Mouse (Mus musculus): ENCODE data around the gene Fgfr4.
"Not testable (repeated sequence)": the region's sequence is repeated elsewhere in the genome, so short reads cannot be mapped to it uniquely, and the experiment has no call there.

Fgfr4 gene

GRCm38 (mm10) chr13:55172336-55172770 lies 19.9 kb downstream of the Fgfr4 start:
- DNase-seq (ENCODE audit: low read depth): no peak

GRCm38 (mm10) chr13:55174347-55174746 lies 21.9 kb downstream of the Fgfr4 start:
- no peak for DNase-seq (ENCODE audit: low read depth)

- DNase-seq (ENCODE audit: low read depth): no peak
These were observed 23.8 kb downstream of the Fgfr4 start for GRCm38 (mm10) chr13:55176265-55176664.

DNA sequence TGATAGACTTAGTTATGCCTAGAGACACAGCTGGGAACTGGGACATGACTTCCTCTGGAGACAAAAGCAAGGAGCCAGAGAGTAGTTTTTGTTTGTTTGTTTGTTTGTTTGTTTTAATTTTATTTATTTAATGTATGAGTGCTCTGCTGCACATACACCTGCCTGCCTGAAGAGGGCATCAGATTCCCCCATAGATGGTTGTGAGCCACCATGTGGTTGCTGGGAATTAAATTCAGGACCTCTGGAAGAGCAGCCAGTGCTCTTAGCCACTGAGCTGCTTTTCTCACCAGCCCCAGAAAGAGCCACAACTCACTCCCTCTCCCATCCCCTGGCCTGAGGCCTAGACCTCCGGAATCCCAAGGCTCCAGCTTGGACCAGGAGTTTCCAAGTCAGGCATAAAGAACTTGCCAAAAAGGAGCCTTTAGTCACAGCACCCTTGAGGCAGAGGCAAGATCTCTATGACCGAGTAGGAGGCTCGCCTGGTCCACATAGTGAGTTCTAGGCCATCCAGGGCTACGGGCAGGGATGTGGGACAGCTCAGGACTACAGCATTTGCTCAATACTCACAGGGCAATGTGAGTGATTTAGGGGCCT lies 25.6 kb downstream of the Fgfr4 start:
- DNase-seq (ENCODE audit: low read depth): no peak

- peak; percentile 49 for DNase-seq (ENCODE audit: low read depth)
These were observed 26.1 kb downstream of the Fgfr4 start for GRCm38 (mm10) chr13:55178556-55178955.

GRCm38 (mm10) chr13:55179591-55179990 lies 27.2 kb downstream of the Fgfr4 start:
- DNase-seq (ENCODE audit: low read depth): no peak

DNA sequence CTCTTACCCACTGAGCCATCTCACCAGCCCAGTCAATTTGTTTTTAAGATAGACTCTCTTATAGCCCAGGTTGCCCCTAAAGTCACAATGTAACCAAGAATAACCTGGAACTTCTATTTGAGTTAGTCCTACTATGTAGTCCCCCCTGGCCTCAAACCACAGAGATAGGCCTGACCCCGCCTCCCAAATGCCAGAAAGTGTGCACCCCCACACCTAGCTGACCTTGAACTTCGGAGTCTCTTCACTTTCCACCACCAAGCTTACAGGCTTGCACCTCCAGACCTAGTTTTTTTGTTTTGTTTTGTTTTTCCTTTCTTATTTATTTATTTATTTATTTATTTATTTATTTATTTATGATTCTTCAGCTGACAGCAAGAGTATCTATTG lies 29.3 kb downstream of the Fgfr4 start:
- no peak for DNase-seq (ENCODE audit: low read depth)

DNA sequence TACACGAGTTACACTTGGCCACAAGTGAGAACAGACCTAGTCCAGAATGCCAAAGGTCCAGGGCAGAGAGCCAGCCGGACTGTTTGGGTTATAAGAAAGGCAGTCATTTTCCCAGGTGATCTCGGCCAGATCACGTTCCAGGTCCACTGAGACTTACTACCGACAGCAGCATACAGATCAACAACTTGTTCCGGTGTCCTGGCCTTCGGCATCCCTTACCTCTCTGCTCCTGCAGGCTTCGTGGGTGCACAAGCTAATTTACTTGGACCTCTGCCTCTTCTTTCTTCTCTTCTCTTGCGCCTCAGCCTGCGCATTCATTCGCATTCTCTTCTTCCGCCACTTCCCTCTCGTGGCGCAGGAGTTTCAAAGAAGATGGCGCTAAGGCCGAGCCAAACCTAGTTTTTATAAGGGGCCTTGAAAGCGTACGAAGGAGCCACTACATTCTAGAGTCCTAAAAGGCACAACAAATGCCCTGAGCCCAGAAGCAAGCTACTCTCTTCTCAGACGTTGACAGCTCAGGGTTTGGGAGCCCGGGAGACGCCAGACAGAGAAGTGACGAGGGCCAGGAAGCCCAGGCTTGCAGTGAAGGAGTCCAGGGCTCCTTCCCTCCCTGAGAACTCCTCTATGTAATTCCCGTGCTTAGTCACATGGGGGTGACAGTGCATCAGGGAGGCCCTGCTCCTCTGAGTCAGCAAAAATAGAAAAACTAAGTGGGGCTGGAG lies 29.9 kb downstream of the Fgfr4 start:
- peak; percentile 74 for DNase-seq (ENCODE audit: low read depth)

GRCm38 (mm10) chr13:55183382-55183781 lies 30.9 kb downstream of the Fgfr4 start:
- peak; percentile 57 for DNase-seq (ENCODE audit: low read depth)

DNA sequence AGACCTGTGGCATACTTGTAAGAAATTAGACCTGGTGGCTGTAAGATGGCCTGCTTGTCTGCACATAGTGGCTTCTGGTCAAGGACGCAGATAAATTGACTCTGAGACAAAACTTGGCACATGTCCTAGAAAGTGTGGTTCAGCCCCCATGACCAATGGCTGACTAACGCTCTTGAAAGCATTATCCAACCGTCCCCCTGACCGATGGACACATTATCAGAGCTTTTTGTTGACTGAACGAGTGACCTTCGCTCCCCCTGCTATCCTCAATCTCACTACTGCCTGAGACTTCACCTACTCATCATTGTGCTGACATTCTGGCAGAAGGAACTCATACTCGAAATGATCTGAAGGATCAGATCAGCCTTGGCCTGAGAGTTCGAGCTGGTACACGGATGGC lies 34.6 kb downstream of the Fgfr4 start:
- not testable (repeated sequence) for DNase-seq (ENCODE audit: low read depth)

DNA sequence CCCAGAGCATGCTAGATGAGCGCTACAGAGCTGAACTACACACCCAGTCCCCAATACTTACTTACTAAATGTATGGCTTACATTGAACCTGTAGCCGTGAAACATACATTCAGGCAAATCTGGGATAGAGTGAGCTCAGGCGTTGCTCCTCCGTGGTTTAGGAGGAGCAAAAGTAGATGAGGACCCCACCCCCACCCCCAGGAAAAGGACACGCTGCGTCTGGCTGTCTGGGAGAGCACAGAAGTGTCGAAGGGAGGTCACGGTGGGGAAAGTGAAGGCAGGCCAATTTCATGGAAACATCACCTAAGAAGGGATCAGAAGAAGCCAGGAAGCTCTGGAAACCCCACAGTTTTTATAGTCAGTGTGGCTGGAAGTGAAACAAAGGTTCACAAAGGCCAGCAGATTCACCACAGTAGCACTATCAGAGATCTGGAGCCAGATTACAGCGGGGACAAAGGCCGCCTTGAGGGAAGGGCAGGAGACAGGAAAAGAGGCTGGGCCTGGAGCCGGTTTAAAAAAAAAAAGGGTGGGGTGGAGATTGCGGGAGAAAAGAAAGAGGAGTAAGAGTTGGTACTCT lies 37.2 kb downstream of the Fgfr4 start:
- no peak for DNase-seq (ENCODE audit: low read depth)

DNA sequence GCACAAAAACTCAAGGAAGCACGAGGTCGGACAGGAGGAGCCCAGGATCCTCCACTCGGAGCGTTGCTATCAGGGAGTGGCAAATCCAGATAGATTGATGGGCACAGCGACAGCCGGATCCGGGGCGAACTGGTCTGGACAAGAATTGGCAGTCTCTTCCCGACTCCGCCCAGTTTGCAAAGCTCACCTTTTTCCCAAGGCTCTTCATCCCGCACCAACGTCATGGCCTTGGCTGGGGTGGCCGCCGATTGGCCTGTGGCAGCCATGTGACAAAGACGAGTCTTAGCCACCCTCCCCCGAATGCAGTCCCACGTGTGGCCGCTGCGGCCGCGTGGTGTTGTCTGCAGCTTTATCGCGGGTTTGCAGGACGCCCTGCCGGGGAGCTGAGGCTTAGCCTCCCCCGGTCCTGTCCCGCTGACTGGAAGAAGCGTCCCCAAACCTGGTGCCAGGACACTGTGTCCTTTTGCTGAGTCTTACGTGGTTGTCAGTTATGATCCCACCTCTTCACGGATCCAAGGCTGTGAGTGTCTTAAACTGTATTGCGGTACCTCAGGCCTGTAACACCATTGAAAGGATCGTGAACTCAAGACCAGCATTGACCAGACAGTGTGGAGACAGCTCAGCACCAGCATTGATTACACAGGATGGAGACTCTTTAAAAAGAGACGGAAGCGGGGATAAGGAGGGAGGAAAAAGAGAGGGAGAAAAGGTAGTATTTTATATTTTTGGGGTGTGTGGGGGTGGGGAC lies 37.9 kb downstream of the Fgfr4 start:
- DNase-seq (ENCODE audit: low read depth): peak; percentile 94

DNA sequence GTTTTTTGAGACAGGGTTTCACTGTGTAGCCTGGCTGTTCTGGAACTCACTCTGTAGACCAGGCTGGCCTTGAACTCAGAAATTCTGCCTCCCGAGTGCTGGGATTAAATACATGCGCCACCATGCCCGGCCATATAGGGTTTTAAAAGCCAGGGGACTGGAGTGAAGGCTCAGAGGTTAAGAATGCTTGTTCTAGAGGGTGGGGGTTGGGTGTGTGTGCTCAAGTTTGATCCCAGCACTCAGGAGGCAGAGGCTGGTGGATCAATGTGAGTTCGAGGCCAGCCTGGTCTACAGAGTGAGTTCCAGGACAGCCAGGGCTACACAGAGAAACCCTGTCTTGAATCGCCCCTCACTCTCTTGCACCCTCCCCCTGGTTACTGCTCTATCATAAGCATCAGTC lies 39.1 kb downstream of the Fgfr4 start:
- DNase-seq (ENCODE audit: low read depth): no peak

GRCm38 (mm10) chr13:55202758-55203157 lies 50.3 kb downstream of the Fgfr4 start:
- DNase-seq (ENCODE audit: low read depth): not testable (repeated sequence)

DNA sequence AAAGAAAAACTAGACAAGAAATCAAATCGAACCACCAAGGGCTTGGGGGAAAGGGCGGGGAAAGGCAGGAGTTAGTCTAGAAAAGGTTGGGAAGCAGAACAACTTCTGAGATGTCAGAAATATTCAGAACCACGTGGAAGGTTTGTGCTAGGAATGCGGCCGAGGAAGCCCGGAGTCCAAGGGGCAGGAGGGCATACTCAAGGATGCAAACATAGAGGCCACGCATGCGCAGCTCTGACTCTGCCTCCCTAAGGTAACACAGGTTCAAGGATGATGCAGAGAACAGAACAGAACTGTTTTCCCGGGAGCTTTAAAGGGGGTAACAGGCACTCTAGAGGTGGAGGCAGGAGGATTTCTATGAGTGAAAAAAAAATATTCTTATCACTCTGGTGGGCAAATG lies 51.3 kb downstream of the Fgfr4 start:
- DNase-seq (ENCODE audit: low read depth): no peak

- DNase-seq (ENCODE audit: low read depth): no peak
These were observed 52.4 kb downstream of the Fgfr4 start for GRCm38 (mm10) chr13:55204667-55205389.

GRCm38 (mm10) chr13:55205448-55206205 lies 53.2 kb downstream of the Fgfr4 start:
- DNase-seq (ENCODE audit: low read depth): no peak

GRCm38 (mm10) chr13:55208837-55209648 lies 56.6 kb downstream of the Fgfr4 start:
- DNase-seq (ENCODE audit: low read depth): no peak

GRCm38 (mm10) chr13:55209649-55210192 lies 57.3 kb downstream of the Fgfr4 start, which contains the start of gene Nsd1:
Gene Nsd1, plus strand, starts transcription at chr13:55209782.
- DNase-seq (ENCODE audit: low read depth): no peak

Measured in fibroblast of lung, adult 2 months (primary cell).